ENCODE assay signal across 8 mouse cellular contexts in genomic region chr19:5945027-5945426, GRCm38 (mm10). TPM values are rescaled to one million over a fixed set of nuclear protein-coding genes. Genes with fewer than 3 reads are reported as not detected.
A peak's percentile ranks its signal among the peaks of the same experiment; 100 is the strongest.
DNase-seq lines count a peak whose midpoint lies in the region; ATAC-seq lines count a peak whose summit lies in the region.

No protein-coding gene starts in this region.

- peak overlapping the region; percentile 12 for H3K4me2 ChIP-seq in heart, embryonic 16.5 days (ENCODE audit: low read depth, low read length)
- no peak overlapping the region for H3K4me2 ChIP-seq in lung, embryonic 15.5 days
- H3K4me2 ChIP-seq in forebrain, embryonic 14.5 days (ENCODE audit: low read length) = no peak overlapping the region
- H3K4me2 ChIP-seq in forebrain, embryonic 15.5 days (replicated peaks) = no peak overlapping the region

- H3K36me3 ChIP-seq in heart, embryonic 16.5 days (ENCODE audit: control insufficient read depth, insufficient read depth) = peaks cover 23% of the 10 kb centered on the region
- peaks cover 34% of the 10 kb centered on the region for H3K36me3 ChIP-seq in lung, embryonic 15.5 days
- peaks cover 40% of the 10 kb centered on the region for H3K36me3 ChIP-seq in forebrain, embryonic 14.5 days (ENCODE audit: control insufficient read depth, insufficient read depth, low read length)
- H3K36me3 ChIP-seq in forebrain, embryonic 15.5 days = peaks cover 2% of the 10 kb centered on the region; the same call in 1 of the 2 replicates

- no peak overlapping the region for H3K9ac ChIP-seq in heart, embryonic 16.5 days (ENCODE audit: low read length)
- H3K9ac ChIP-seq in lung, embryonic 15.5 days = no peak overlapping the region
- H3K9ac ChIP-seq in forebrain, embryonic 14.5 days (ENCODE audit: low read length) = no peak overlapping the region
- H3K9ac ChIP-seq in forebrain, embryonic 15.5 days (replicated peaks) = no peak overlapping the region

- H3K27me3 ChIP-seq in heart, embryonic 16.5 days (ENCODE audit: control insufficient read depth, insufficient read depth, low read length) = no peaks in the 10 kb centered on the region
- no peaks in the 10 kb centered on the region for H3K27me3 ChIP-seq in lung, embryonic 15.5 days
- no peaks in the 10 kb centered on the region for H3K27me3 ChIP-seq in forebrain, embryonic 14.5 days (replicated peaks; ENCODE audit: control insufficient read depth, insufficient read depth, low read length)
- no peaks in the 10 kb centered on the region for H3K27me3 ChIP-seq in forebrain, embryonic 15.5 days

- H3K4me1 ChIP-seq in heart, embryonic 16.5 days (ENCODE audit: control insufficient read depth, insufficient read depth, low read length) = peaks cover 34% of the 10 kb centered on the region
- peaks cover 37% of the 10 kb centered on the region for H3K4me1 ChIP-seq in lung, embryonic 15.5 days
- no peaks in the 10 kb centered on the region for H3K4me1 ChIP-seq in forebrain, embryonic 14.5 days (ENCODE audit: control insufficient read depth, insufficient read depth, low read length)
- H3K4me1 ChIP-seq in forebrain, embryonic 15.5 days = peaks cover 8% of the 10 kb centered on the region

- DNase-seq in heart, adult 11 months = peak; percentile 97
- DNase-seq in heart, adult 8-10 months (ENCODE audit: low spot score) = no peak
- DNase-seq in MN1 (ENCODE audit: low spot score) = peak; percentile 41
- no peak for DNase-seq in forebrain, embryonic 14.5 days (ENCODE audit: low spot score)
- DNase-seq in gastrocnemius, postnatal 4 days (ENCODE audit: low spot score in 2 of 2) = no peak

- no peaks in the 10 kb centered on the region for H3K9me3 ChIP-seq in heart, embryonic 16.5 days (replicated peaks; ENCODE audit: control insufficient read depth, low read length)
- no peaks in the 10 kb centered on the region for H3K9me3 ChIP-seq in lung, embryonic 15.5 days
- no peaks in the 10 kb centered on the region for H3K9me3 ChIP-seq in forebrain, embryonic 14.5 days (replicated peaks; ENCODE audit: control insufficient read depth, low read length)
- H3K9me3 ChIP-seq in forebrain, embryonic 15.5 days = no peaks in the 10 kb centered on the region

- WGBS in heart, embryonic 16.5 days = 36% methylated on average over 7 of the region's 7 CpGs
- WGBS in lung, embryonic 15.5 days = 32% methylated on average over 7 of the region's 7 CpGs
- WGBS in forebrain, embryonic 14.5 days = 87% methylated on average over 7 of the region's 7 CpGs
- 87% methylated on average over 7 of the region's 7 CpGs for WGBS in forebrain, embryonic 15.5 days

- H3K27ac ChIP-seq in heart, embryonic 16.5 days (ENCODE audit: low read length) = peak overlapping the region; percentile 80
- peak overlapping the region; percentile 81 for H3K27ac ChIP-seq in lung, embryonic 15.5 days
- H3K27ac ChIP-seq in forebrain, embryonic 14.5 days (ENCODE audit: low read depth, low read length) = no peak overlapping the region
- no peak overlapping the region for H3K27ac ChIP-seq in forebrain, embryonic 15.5 days (replicated peaks)

- peak; percentile 77 for ATAC-seq in heart, embryonic 16.5 days (replicated peaks; ENCODE audit: extremely low read depth, insufficient read depth, low FRiP score)
- ATAC-seq in lung, embryonic 15.5 days (ENCODE audit: borderline replicate concordance, extremely low read depth, low FRiP score, low TSS enrichment) = peak; percentile 82
- no peak for ATAC-seq in forebrain, embryonic 14.5 days
- no peak for ATAC-seq in forebrain, embryonic 15.5 days (replicated peaks)

- H3K4me3 ChIP-seq in heart, embryonic 16.5 days (ENCODE audit: low read length) = no peak overlapping the region
- no peak overlapping the region for H3K4me3 ChIP-seq in lung, embryonic 15.5 days
- H3K4me3 ChIP-seq in forebrain, embryonic 14.5 days (ENCODE audit: low read depth, low read length) = no peak overlapping the region
- H3K4me3 ChIP-seq in forebrain, embryonic 15.5 days = no peak overlapping the region

RNA-seq across cellular contexts. Expression of gene Pola2, which starts 19.0 kb away (rescaled TPM):
- 10 to 100 TPM in 2 of 4 experiments, 1 to 10 TPM in 2; 7.8 to 13.5 (median 9.3) TPM for total RNA-seq in heart, adult 8-10 months (2022)
- polyA plus RNA-seq in heart, embryonic 16.5 days (2015; fragmentation: Nextera tagmentation; extraction: Ambion mirVana) = 48.3 and 55.2 TPM in 2 replicates
- 72.3 and 75.3 TPM in 2 replicates for polyA plus RNA-seq in lung, embryonic 15.5 days (2015; fragmentation: Nextera tagmentation; extraction: Ambion mirVana)
- polyA plus RNA-seq in forebrain, embryonic 14.5 days (2014; fragmentation: Nextera tagmentation; extraction: Ambion mirVana) = 35.5 and 41.1 TPM in 2 replicates
- polyA plus RNA-seq in forebrain, embryonic 15.5 days (2015; fragmentation: Nextera tagmentation; extraction: Ambion mirVana) = 35.5 and 36.2 TPM in 2 replicates
- 10 to 100 TPM; 24.6 to 28.6 TPM for total RNA-seq in gastrocnemius, postnatal 4 days (2021)

RNA-seq across cellular contexts. Expression of gene Cdc42ep2, which starts 20.4 kb away (rescaled TPM):
- total RNA-seq in heart, adult 8-10 months (2022) = 1 to 10 TPM; 6.0 to 9.7 (median 8.9) TPM
- polyA plus RNA-seq in heart, embryonic 16.5 days (2015; fragmentation: Nextera tagmentation; extraction: Ambion mirVana) = 12.4 and 12.6 TPM in 2 replicates
- polyA plus RNA-seq in lung, embryonic 15.5 days (2015; fragmentation: Nextera tagmentation; extraction: Ambion mirVana) = 12.0 and 14.1 TPM in 2 replicates
- 7.9 and 9.6 TPM in 2 replicates for polyA plus RNA-seq in forebrain, embryonic 14.5 days (2014; fragmentation: Nextera tagmentation; extraction: Ambion mirVana)
- 9.1 and 10.1 TPM in 2 replicates for polyA plus RNA-seq in forebrain, embryonic 15.5 days (2015; fragmentation: Nextera tagmentation; extraction: Ambion mirVana)
- 10 to 100 TPM; 23.1 to 27.4 TPM for total RNA-seq in gastrocnemius, postnatal 4 days (2021)

RNA-seq across cellular contexts. Expression of gene Dpf2, which starts 32.2 kb away (rescaled TPM):
- 10 to 100 TPM; 71.9 to 95.2 (median 81.1) TPM for total RNA-seq in heart, adult 8-10 months (2022)
- polyA plus RNA-seq in heart, embryonic 16.5 days (2015; fragmentation: Nextera tagmentation; extraction: Ambion mirVana) = 97.5 and 103 TPM in 2 replicates
- polyA plus RNA-seq in lung, embryonic 15.5 days (2015; fragmentation: Nextera tagmentation; extraction: Ambion mirVana) = 142 and 147 TPM in 2 replicates
- polyA plus RNA-seq in forebrain, embryonic 14.5 days (2014; fragmentation: Nextera tagmentation; extraction: Ambion mirVana) = 127 and 136 TPM in 2 replicates
- 120 and 137 TPM in 2 replicates for polyA plus RNA-seq in forebrain, embryonic 15.5 days (2015; fragmentation: Nextera tagmentation; extraction: Ambion mirVana)
- 100 to 1,000 TPM in 1 of 2 experiments, 10 to 100 TPM in 1; 97.8 to 121 TPM for total RNA-seq in gastrocnemius, postnatal 4 days (2021)

RNA-seq across cellular contexts. Expression of gene Slc22a20, which starts 40.9 kb away (rescaled TPM):
- total RNA-seq in heart, adult 8-10 months (2022) = not detected
- polyA plus RNA-seq in heart, embryonic 16.5 days (2015; fragmentation: Nextera tagmentation; extraction: Ambion mirVana) = 0.07 TPM in 1 of 2 replicates, not detected in the other
- not detected in 2 replicates for polyA plus RNA-seq in lung, embryonic 15.5 days (2015; fragmentation: Nextera tagmentation; extraction: Ambion mirVana)
- not detected in 2 replicates for polyA plus RNA-seq in forebrain, embryonic 14.5 days (2014; fragmentation: Nextera tagmentation; extraction: Ambion mirVana)
- not detected in 2 replicates for polyA plus RNA-seq in forebrain, embryonic 15.5 days (2015; fragmentation: Nextera tagmentation; extraction: Ambion mirVana)
- total RNA-seq in gastrocnemius, postnatal 4 days (2021) = not detected

RNA-seq across cellular contexts. Expression of gene Tigd3, which starts 51.1 kb away (rescaled TPM):
- total RNA-seq in heart, adult 8-10 months (2022) = under 1 TPM; 0.23 to 0.50 (median 0.34) TPM
- 1.5 and 1.6 TPM in 2 replicates for polyA plus RNA-seq in heart, embryonic 16.5 days (2015; fragmentation: Nextera tagmentation; extraction: Ambion mirVana)
- 3.2 and 3.6 TPM in 2 replicates for polyA plus RNA-seq in lung, embryonic 15.5 days (2015; fragmentation: Nextera tagmentation; extraction: Ambion mirVana)
- polyA plus RNA-seq in forebrain, embryonic 14.5 days (2014; fragmentation: Nextera tagmentation; extraction: Ambion mirVana) = 7.0 and 7.1 TPM in 2 replicates
- polyA plus RNA-seq in forebrain, embryonic 15.5 days (2015; fragmentation: Nextera tagmentation; extraction: Ambion mirVana) = 12.9 and 14.3 TPM in 2 replicates
- 1 to 10 TPM; 1.5 to 2.6 TPM for total RNA-seq in gastrocnemius, postnatal 4 days (2021)

Comparison
In these comparisons a context has a peak if more than half of its experiments do, and no peak if none do; other contexts are left out.
1. DNase-seq: peak in heart, adult 11 months (single experiment) and MN1 (single experiment); none in heart, adult 8-10 months (single experiment), forebrain, embryonic 14.5 days (single experiment) and gastrocnemius, postnatal 4 days (0 of 2).
2. ATAC-seq: peak in heart, embryonic 16.5 days (single experiment) and lung, embryonic 15.5 days (single experiment); none in forebrain, embryonic 14.5 days (single experiment) and forebrain, embryonic 15.5 days (single experiment).
3. H3K27ac ChIP-seq: peak in heart, embryonic 16.5 days (single experiment) and lung, embryonic 15.5 days (single experiment); none in forebrain, embryonic 14.5 days (single experiment) and forebrain, embryonic 15.5 days (single experiment).